Mouse (Mus musculus) ES-E14 (cell line): ENCODE results near the gene Gnai2. TPM values are rescaled to one million over a fixed set of nuclear protein-coding genes. Genes with fewer than 3 reads are reported as not detected.

Source experiments
- DNase-seq: peaks from one replicate; pipeline ENCODE4 v3.0.0-alpha.2; 2013; ENCODE audit warnings: low read depth, low spot score
- H3K27ac ChIP-seq: 2 replicates; pipeline ENCODE4 v1.5.1; 2012; ENCODE audit warnings: low read depth, mild to moderate bottlenecking, low read length, moderate library complexity, mixed read lengths; ENCODE audit not compliant: poor library complexity, insufficient read depth, severe bottlenecking
- H3K36me3 ChIP-seq: 2 replicates; pipeline ENCODE4 v1.6.1; 2012; ENCODE audit warnings: mild to moderate bottlenecking, low read length, moderate library complexity, mixed read lengths; ENCODE audit not compliant: control insufficient read depth, poor library complexity, insufficient read depth, severe bottlenecking
- H3K4me1 ChIP-seq, 2 experiments: fragments of 150-350 bp in 1 of 2; sonication (generic) in 1 of 2; 2 replicates each; pipeline ENCODE4 v1.6.1; 2012; ENCODE audit warnings: low read length in 2 of 2, mild to moderate bottlenecking in 1 of 2, mixed read lengths in 1 of 2; ENCODE audit not compliant: control insufficient read depth in 2 of 2, insufficient read depth in 2 of 2, poor library complexity in 1 of 2
- H3K4me3 ChIP-seq, 2 experiments: fragments of 150-350 bp in 1 of 2; sonication (generic) in 1 of 2; 2 replicates each; pipeline ENCODE4 v1.5.1; 2012; ENCODE audit warnings: low read length in 2 of 2, low read depth in 1 of 2, mild to moderate bottlenecking in 1 of 2, mixed read lengths in 1 of 2; ENCODE audit not compliant: insufficient read depth in 1 of 2, poor library complexity in 1 of 2, severe bottlenecking in 1 of 2
- H3K9ac ChIP-seq: 2 replicates; pipeline ENCODE4 v1.6.1; 2012; ENCODE audit warnings: low read depth, mild to moderate bottlenecking, low read length, mixed read lengths; ENCODE audit not compliant: poor library complexity, insufficient read depth, severe bottlenecking
- H3K9me3 ChIP-seq: fragments of 150-350 bp; sonication (generic); 2 replicates; pipeline ENCODE4 v1.6.1; 2012; ENCODE audit warnings: low read depth, mild to moderate bottlenecking, low read length; ENCODE audit not compliant: control insufficient read depth, insufficient read depth
- CHD2 ChIP-seq: IDR thresholded peaks from 2 replicates; pipeline ENCODE4 v1.6.1; 2014; ENCODE audit warnings: mild to moderate bottlenecking, low read depth, low read length, inconsistent platforms
- HCFC1 ChIP-seq: IDR thresholded peaks from 2 replicates; pipeline ENCODE4 v1.6.1; 2012; ENCODE audit warnings: low read length, inconsistent platforms, borderline replicate concordance; ENCODE audit not compliant: insufficient read depth
- MAFK ChIP-seq: IDR thresholded peaks from 2 replicates; pipeline ENCODE4 v1.6.1; 2014; ENCODE audit warnings: mild to moderate bottlenecking, low read depth, low read length, inconsistent platforms; ENCODE audit not compliant: insufficient read depth
- ZC3H11A ChIP-seq: IDR thresholded peaks from 2 replicates; pipeline ENCODE4 v1.6.1; 2012; ENCODE audit warnings: low read depth, mild to moderate bottlenecking, inconsistent platforms, low read length, borderline replicate concordance
- ZNF384 ChIP-seq: IDR thresholded peaks from 2 replicates; pipeline ENCODE4 v1.6.1; 2012; ENCODE audit warnings: low read depth, low read length, inconsistent platforms
- in situ Hi-C, 2 experiments: fragments of 600-800 bp; cut with MboI; formaldehyde crosslinking; loops; one replicate each; pipeline ENCODE4 v1.15.1; 2025; ENCODE audit warnings: low sequenced_read_pairs in 2 of 2, inconsistent platforms in 1 of 2; ENCODE audit not compliant: unreplicated experiment in 2 of 2
- total RNA-seq: library from RNA; depleted of rRNA; stranded (reverse); fragments of 300-350 nt; gene quantifications from 2 replicates; pipeline ENCODE4 v1.2.3, GENCODE M21; 2012

Gene Gnai2
- total RNA-seq, 1 experiment, result 178 TPM

DNA sequence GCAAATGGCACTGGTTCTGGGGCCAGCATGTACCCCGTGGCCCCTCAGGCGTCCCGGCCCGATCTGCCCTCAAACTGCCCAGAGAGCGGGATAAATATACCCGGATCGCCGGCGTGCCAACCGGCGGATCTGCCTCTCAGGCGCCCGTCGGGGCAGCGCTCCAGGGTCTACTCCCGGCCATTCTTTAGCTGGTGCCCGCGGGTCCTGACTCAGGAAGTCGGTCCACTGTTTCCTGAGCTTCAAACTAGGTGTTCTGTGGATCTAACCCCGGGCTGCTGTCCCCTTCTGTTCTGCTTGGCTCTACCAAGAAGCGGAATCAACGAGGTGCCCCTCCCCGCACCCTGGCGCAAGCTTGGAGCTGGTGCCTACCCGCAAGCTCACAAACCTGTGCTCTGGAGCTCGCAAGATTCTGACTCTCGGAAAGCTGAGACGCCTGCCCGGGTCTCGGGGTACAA is 31.6 kb upstream of the Gnai2 start:
- peaks cover 0 to 13% of the 10 kb centered on the region in 2 experiments; a peak in 1 of 4 replicates for H3K4me1 ChIP-seq
- peak overlapping the region; percentile 62 to 63 for H3K4me3 ChIP-seq
- H3K9ac ChIP-seq, result peak overlapping the region; percentile 9
- TF ChIP-seq MAFK, result no peak
- no peak for TF ChIP-seq CHD2
- TF ChIP-seq HCFC1, result no peak
- TF ChIP-seq ZNF384, result no peak
- no peak for TF ChIP-seq ZC3H11A
- no peak overlapping the region for H3K27ac ChIP-seq
- in situ Hi-C loops, result no loop called here
- no peaks in the 10 kb centered on the region for H3K9me3 ChIP-seq
- H3K36me3 ChIP-seq, result no peaks in the 10 kb centered on the region
- no peak for DNase-seq

GRCm38 (mm10) chr9:107665308-107665707 is 30.1 kb upstream of the Gnai2 start:
- H3K27ac ChIP-seq, result no peak overlapping the region
- no peak overlapping the region for H3K9ac ChIP-seq
- TF ChIP-seq CHD2, result no peak
- no peak for TF ChIP-seq HCFC1
- no peak for TF ChIP-seq ZC3H11A
- TF ChIP-seq ZNF384, result no peak
- TF ChIP-seq MAFK, result no peak
- H3K9me3 ChIP-seq, result no peaks in the 10 kb centered on the region
- H3K36me3 ChIP-seq, result no peaks in the 10 kb centered on the region
- no peak for DNase-seq
- in situ Hi-C loops, result no loop called here
- no peak overlapping the region for H3K4me3 ChIP-seq
- peaks cover 0 to 13% of the 10 kb centered on the region in 2 experiments; a peak in 1 of 4 replicates for H3K4me1 ChIP-seq

GRCm38 (mm10) chr9:107663525-107663924 is 28.4 kb upstream of the Gnai2 start:
- Histone ChIP-seq H3K9me3 (no peaks in the 10 kb centered on the region), H3K4me1 (peaks cover 0 to 13% of the 10 kb centered on the region in 2 experiments; a peak in 1 of 4 replicates), H3K9ac (no peak overlapping the region), H3K36me3 (no peaks in the 10 kb centered on the region), H3K27ac (no peak overlapping the region), H3K4me3 (no peak overlapping the region)
- no peak for TF ChIP-seq MAFK
- TF ChIP-seq ZC3H11A, result no peak
- TF ChIP-seq ZNF384, result no peak
- no peak for TF ChIP-seq CHD2
- no peak for TF ChIP-seq HCFC1
- no peak for DNase-seq
- in situ Hi-C loops, result no loop called here

- in situ Hi-C loops, result no loop called here
- Histone ChIP-seq H3K9me3 (no peaks in the 10 kb centered on the region), H3K4me1 (peaks cover 0 to 11% of the 10 kb centered on the region in 2 experiments; a peak in 1 of 4 replicates), H3K36me3 (no peaks in the 10 kb centered on the region), H3K9ac (no peak overlapping the region), H3K27ac (no peak overlapping the region), H3K4me3 (no peak overlapping the region)
- no peak for DNase-seq
- TF ChIP-seq MAFK, result no peak
- TF ChIP-seq CHD2, result no peak
- TF ChIP-seq ZNF384, result no peak
- TF ChIP-seq ZC3H11A, result no peak
- TF ChIP-seq HCFC1, result no peak
Measured at GRCm38 (mm10) chr9:107662342-107662741, 27.2 kb upstream of the Gnai2 start.

GRCm38 (mm10) chr9:107660777-107661176 is 25.6 kb upstream of the Gnai2 start:
- no peaks in the 10 kb centered on the region for H3K9me3 ChIP-seq
- DNase-seq, result no peak
- H3K27ac ChIP-seq, result no peak overlapping the region
- H3K4me1 ChIP-seq, result peaks cover 0 to 8% of the 10 kb centered on the region in 2 experiments; a peak in 1 of 4 replicates
- H3K36me3 ChIP-seq, result no peaks in the 10 kb centered on the region
- TF ChIP-seq MAFK (peak; percentile 85), ZNF384 (no peak)
- H3K4me3 ChIP-seq, result no peak overlapping the region
- in situ Hi-C loops, result no loop called here
- no peak overlapping the region for H3K9ac ChIP-seq
